Mouse (Mus musculus): ENCODE measurements around the gene Cdkal1. TPM values are rescaled to one million over a fixed set of nuclear protein-coding genes. Genes with fewer than 3 reads are reported as not detected.

Cdkal1 gene
- total RNA-seq, 1 experiment, result 20.8 TPM

DNA sequence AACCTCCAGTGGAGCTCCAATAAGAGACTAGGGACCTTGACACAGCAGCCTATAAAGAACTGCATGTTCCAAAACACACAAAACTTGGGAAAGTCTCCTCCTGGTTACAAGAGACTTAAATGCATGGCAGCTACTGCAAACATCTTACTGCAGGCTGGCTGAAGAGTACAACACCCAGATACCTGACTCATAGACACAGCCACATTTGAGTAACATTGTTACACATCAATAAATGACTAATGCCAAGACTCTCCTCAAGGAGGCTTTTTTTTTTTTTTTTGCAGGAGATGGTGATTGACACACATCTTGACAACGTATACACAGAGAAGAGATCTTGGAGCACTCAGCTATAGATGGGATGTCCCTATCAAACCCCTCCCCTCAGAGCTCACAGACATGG lies 215.3 kb downstream of the Cdkal1 start:
- no peak for TF ChIP-seq MAFK (IDR thresholded peaks at IDR 0.05; ENCODE audit: insufficient read depth, low read depth, low read length)

DNA sequence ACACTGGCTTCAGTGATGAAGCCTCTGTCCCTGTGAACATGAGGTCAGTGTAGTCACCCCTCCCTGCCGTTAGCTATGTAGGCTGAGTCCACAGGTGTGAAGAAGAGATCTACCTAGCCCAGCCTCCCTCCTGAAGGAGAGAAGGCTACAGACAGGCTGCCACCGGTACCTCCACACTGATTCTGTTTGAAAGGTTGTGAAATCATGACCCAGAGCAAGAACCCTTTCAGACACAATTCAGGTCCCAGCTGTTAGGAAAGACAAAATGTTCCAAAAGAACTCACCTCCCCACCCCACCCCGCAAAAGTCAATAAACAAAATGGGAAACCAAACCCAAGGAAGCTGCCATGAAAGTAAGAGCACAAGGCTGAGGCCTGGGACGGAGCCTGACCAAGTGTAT lies 217.2 kb downstream of the Cdkal1 start:
- no peaks in the 10 kb centered on the region for H3K9me3 ChIP-seq (ENCODE audit: control insufficient read depth, insufficient read depth, low read depth, low read length)
- no peak for TF ChIP-seq HCFC1 (IDR thresholded peaks at IDR 0.05; ENCODE audit: borderline replicate concordance, insufficient read depth, low read length)
- TF ChIP-seq CHD2 (IDR thresholded peaks at IDR 0.05; ENCODE audit: low read depth, low read length), result no peak
- TF ChIP-seq ZNF384 (IDR thresholded peaks at IDR 0.05; ENCODE audit: low read depth, low read length), result no peak
- no peak for TF ChIP-seq ZC3H11A (IDR thresholded peaks at IDR 0.05; ENCODE audit: borderline replicate concordance, low read depth, low read length)
- no peak for TF ChIP-seq MAFK (IDR thresholded peaks at IDR 0.05; ENCODE audit: insufficient read depth, low read depth, low read length)
- in situ Hi-C loops (cut with MboI; ENCODE audit: low sequenced_read_pairs in 2 of 2, unreplicated experiment in 2 of 2), result no loop called here
- H3K36me3 ChIP-seq (ENCODE audit: control insufficient read depth, insufficient read depth, low read length, poor library complexity, severe bottlenecking), result no peaks in the 10 kb centered on the region
- H3K4me1 ChIP-seq (ENCODE audit: control insufficient read depth in 2 of 2, insufficient read depth in 2 of 2, low read length in 2 of 2, poor library complexity in 1 of 2), result peaks cover 0 to 2% of the 10 kb centered on the region in 2 experiments; a peak in 1 of 4 replicates
- no peak overlapping the region for H3K27ac ChIP-seq (ENCODE audit: insufficient read depth, low read depth, low read length, poor library complexity, severe bottlenecking)
- H3K4me3 ChIP-seq (ENCODE audit: insufficient read depth in 1 of 2, low read depth in 1 of 2, low read length in 2 of 2, poor library complexity in 1 of 2, severe bottlenecking in 1 of 2), result no peak overlapping the region
- peak; percentile 28 for DNase-seq (ENCODE audit: low read depth, low spot score)
- H3K9ac ChIP-seq (ENCODE audit: insufficient read depth, low read depth, low read length, poor library complexity, severe bottlenecking), result no peak overlapping the region

More for the DNA sequence above, 215.3 kb downstream of the Cdkal1 start:
- no peak for DNase-seq (ENCODE audit: low read depth, low spot score)
- no peak overlapping the region for H3K4me3 ChIP-seq (ENCODE audit: insufficient read depth in 1 of 2, low read depth in 1 of 2, low read length in 2 of 2, poor library complexity in 1 of 2, severe bottlenecking in 1 of 2)
- peaks cover 0 to 2% of the 10 kb centered on the region in 2 experiments; a peak in 1 of 4 replicates for H3K4me1 ChIP-seq (ENCODE audit: control insufficient read depth in 2 of 2, insufficient read depth in 2 of 2, low read length in 2 of 2, poor library complexity in 1 of 2)
- H3K9ac ChIP-seq (ENCODE audit: insufficient read depth, low read depth, low read length, poor library complexity, severe bottlenecking), result no peak overlapping the region
- H3K36me3 ChIP-seq (ENCODE audit: control insufficient read depth, insufficient read depth, low read length, poor library complexity, severe bottlenecking), result no peaks in the 10 kb centered on the region
- no peak overlapping the region for H3K27ac ChIP-seq (ENCODE audit: insufficient read depth, low read depth, low read length, poor library complexity, severe bottlenecking)
- in situ Hi-C loops (cut with MboI; ENCODE audit: low sequenced_read_pairs in 2 of 2, unreplicated experiment in 2 of 2), result no loop called here
- H3K9me3 ChIP-seq (ENCODE audit: control insufficient read depth, insufficient read depth, low read depth, low read length), result no peaks in the 10 kb centered on the region

DNA sequence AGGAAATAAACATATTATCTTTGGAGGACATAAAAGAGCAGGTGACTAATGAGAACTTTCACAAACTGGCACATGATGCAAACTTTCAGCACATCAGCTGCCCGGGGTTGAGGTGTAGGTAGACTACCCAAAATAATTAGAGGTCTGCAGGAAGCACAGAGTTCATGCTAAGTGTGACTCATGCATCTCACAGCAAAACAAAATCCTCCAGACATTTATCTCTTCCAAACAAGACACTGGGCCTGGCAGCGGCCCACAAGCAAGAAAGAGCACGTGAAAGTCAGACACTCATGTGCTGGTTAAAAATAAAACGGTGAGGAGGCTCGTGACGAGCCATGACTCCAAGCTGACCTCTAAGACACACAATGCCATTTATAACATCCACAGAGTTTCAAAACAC lies 217.7 kb downstream of the Cdkal1 start:
- H3K4me1 ChIP-seq (ENCODE audit: control insufficient read depth in 2 of 2, insufficient read depth in 2 of 2, low read length in 2 of 2, poor library complexity in 1 of 2), result peaks cover 0 to 2% of the 10 kb centered on the region in 2 experiments; a peak in 1 of 4 replicates
- H3K9ac ChIP-seq (ENCODE audit: insufficient read depth, low read depth, low read length, poor library complexity, severe bottlenecking), result no peak overlapping the region
- no peak overlapping the region for H3K27ac ChIP-seq (ENCODE audit: insufficient read depth, low read depth, low read length, poor library complexity, severe bottlenecking)

DNA sequence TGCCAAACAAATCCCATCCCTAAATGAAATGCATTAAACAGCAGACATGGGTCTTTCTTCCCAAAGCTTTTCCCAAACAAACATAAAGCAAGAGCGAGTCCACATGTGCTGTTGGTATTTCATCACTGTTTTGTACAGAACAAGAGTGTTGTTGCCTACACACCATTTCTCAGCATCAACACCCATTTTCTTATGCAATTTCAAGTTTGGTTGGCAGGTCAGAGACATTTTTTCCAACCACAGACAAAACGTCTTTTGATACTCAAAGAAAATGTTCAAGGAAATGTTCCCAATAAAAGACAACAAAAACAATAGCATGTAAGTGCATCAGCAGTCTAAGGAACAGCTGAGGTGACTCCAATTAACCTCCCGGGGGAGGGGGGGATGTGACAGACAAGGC lies 219.9 kb downstream of the Cdkal1 start:
- TF ChIP-seq ZNF384 (IDR thresholded peaks at IDR 0.05; ENCODE audit: low read depth, low read length) (no peak), CHD2 (IDR thresholded peaks at IDR 0.05; ENCODE audit: low read depth, low read length) (no peak), MAFK (IDR thresholded peaks at IDR 0.05; ENCODE audit: insufficient read depth, low read depth, low read length) (no peak), HCFC1 (IDR thresholded peaks at IDR 0.05; ENCODE audit: borderline replicate concordance, insufficient read depth, low read length) (no peak), ZC3H11A (IDR thresholded peaks at IDR 0.05; ENCODE audit: borderline replicate concordance, low read depth, low read length) (no peak)
- in situ Hi-C loops (cut with MboI; ENCODE audit: low sequenced_read_pairs in 2 of 2, unreplicated experiment in 2 of 2), result no loop called here
- Histone ChIP-seq H3K9me3 (ENCODE audit: control insufficient read depth, insufficient read depth, low read depth, low read length) (no peaks in the 10 kb centered on the region), H3K36me3 (ENCODE audit: control insufficient read depth, insufficient read depth, low read length, poor library complexity, severe bottlenecking) (no peaks in the 10 kb centered on the region), H3K4me1 (ENCODE audit: control insufficient read depth in 2 of 2, insufficient read depth in 2 of 2, low read length in 2 of 2, poor library complexity in 1 of 2) (peaks cover 0 to 2% of the 10 kb centered on the region in 2 experiments; a peak in 1 of 4 replicates), H3K4me3 (ENCODE audit: insufficient read depth in 1 of 2, low read depth in 1 of 2, low read length in 2 of 2, poor library complexity in 1 of 2, severe bottlenecking in 1 of 2) (no peak overlapping the region), H3K27ac (ENCODE audit: insufficient read depth, low read depth, low read length, poor library complexity, severe bottlenecking) (no peak overlapping the region), H3K9ac (ENCODE audit: insufficient read depth, low read depth, low read length, poor library complexity, severe bottlenecking) (no peak overlapping the region)
- no peak for DNase-seq (ENCODE audit: low read depth, low spot score)

More for the DNA sequence above, 217.7 kb downstream of the Cdkal1 start:
- in situ Hi-C loops (cut with MboI; ENCODE audit: low sequenced_read_pairs in 2 of 2, unreplicated experiment in 2 of 2), result no loop called here
- Histone ChIP-seq H3K9me3 (ENCODE audit: control insufficient read depth, insufficient read depth, low read depth, low read length) (no peaks in the 10 kb centered on the region), H3K4me3 (ENCODE audit: insufficient read depth in 1 of 2, low read depth in 1 of 2, low read length in 2 of 2, poor library complexity in 1 of 2, severe bottlenecking in 1 of 2) (no peak overlapping the region), H3K36me3 (ENCODE audit: control insufficient read depth, insufficient read depth, low read length, poor library complexity, severe bottlenecking) (no peaks in the 10 kb centered on the region)
- no peak for DNase-seq (ENCODE audit: low read depth, low spot score)
- TF ChIP-seq ZC3H11A (IDR thresholded peaks at IDR 0.05; ENCODE audit: borderline replicate concordance, low read depth, low read length) (no peak), HCFC1 (IDR thresholded peaks at IDR 0.05; ENCODE audit: borderline replicate concordance, insufficient read depth, low read length) (no peak), ZNF384 (IDR thresholded peaks at IDR 0.05; ENCODE audit: low read depth, low read length) (no peak), MAFK (IDR thresholded peaks at IDR 0.05; ENCODE audit: insufficient read depth, low read depth, low read length) (no peak), CHD2 (IDR thresholded peaks at IDR 0.05; ENCODE audit: low read depth, low read length) (no peak)

DNA sequence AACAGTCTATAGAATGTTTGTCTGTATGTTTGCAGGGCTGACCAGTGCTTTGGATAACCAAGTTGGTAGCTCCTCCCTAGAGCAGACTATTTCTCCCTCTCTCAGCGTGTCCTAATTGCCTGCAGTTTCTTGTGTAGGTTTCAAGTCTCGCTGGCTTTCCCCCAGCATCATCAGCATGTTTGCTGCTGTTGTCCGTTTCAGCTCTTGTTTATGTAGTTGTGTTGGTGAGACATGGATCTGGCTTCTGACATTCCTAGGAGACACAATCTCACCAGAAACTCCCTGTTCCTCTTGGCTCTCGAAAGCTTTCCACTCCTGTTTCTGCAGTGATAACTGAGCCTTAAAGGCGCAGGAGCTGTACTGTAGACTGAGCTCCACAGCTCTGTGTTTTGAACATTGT lies 224.1 kb downstream of the Cdkal1 start:
- Histone ChIP-seq H3K4me3 (ENCODE audit: insufficient read depth in 1 of 2, low read depth in 1 of 2, low read length in 2 of 2, poor library complexity in 1 of 2, severe bottlenecking in 1 of 2) (no peak overlapping the region), H3K9me3 (ENCODE audit: control insufficient read depth, insufficient read depth, low read depth, low read length) (no peaks in the 10 kb centered on the region), H3K4me1 (ENCODE audit: control insufficient read depth in 2 of 2, insufficient read depth in 2 of 2, low read length in 2 of 2, poor library complexity in 1 of 2) (0 out of 4 replicates have a peak, but pooled peaks cover 0 to 2% of the 10 kb centered on the region in 2 experiments), H3K27ac (ENCODE audit: insufficient read depth, low read depth, low read length, poor library complexity, severe bottlenecking) (no peak overlapping the region), H3K9ac (ENCODE audit: insufficient read depth, low read depth, low read length, poor library complexity, severe bottlenecking) (no peak overlapping the region), H3K36me3 (ENCODE audit: control insufficient read depth, insufficient read depth, low read length, poor library complexity, severe bottlenecking) (no peaks in the 10 kb centered on the region)
- TF ChIP-seq ZC3H11A (IDR thresholded peaks at IDR 0.05; ENCODE audit: borderline replicate concordance, low read depth, low read length) (no peak), HCFC1 (IDR thresholded peaks at IDR 0.05; ENCODE audit: borderline replicate concordance, insufficient read depth, low read length) (no peak), CHD2 (IDR thresholded peaks at IDR 0.05; ENCODE audit: low read depth, low read length) (no peak), ZNF384 (IDR thresholded peaks at IDR 0.05; ENCODE audit: low read depth, low read length) (no peak)
- DNase-seq (ENCODE audit: low read depth, low spot score), result no peak
- in situ Hi-C loops (cut with MboI; ENCODE audit: low sequenced_read_pairs in 2 of 2, unreplicated experiment in 2 of 2), result no loop called here

All from ES-E14 (cell line).